Mouse (Mus musculus) liver, embryonic 15.5 days (tissue): Measurements from ENCODE around the gene Gm10226. TPM values are rescaled to one million over a fixed set of nuclear protein-coding genes. Genes with fewer than 3 reads are reported as not detected.
A peak's percentile ranks its signal among the peaks of the same experiment; 100 is the strongest.
"Not testable (repeated sequence)": the region's sequence is repeated elsewhere in the genome, so short reads cannot be mapped to it uniquely, and the experiment has no call there.

Experiments used
- ATAC-seq: fragments of 200-750 bp; cut with Nextera tagmentation; 2 replicates; pipeline ENCODE4 v1.8.0; 2017; ENCODE audit warnings: moderate number of reproducible peaks, mild to moderate bottlenecking, moderate library complexity; ENCODE audit not compliant: insufficient read depth
- H3K27ac ChIP-seq: fragments of 300-500 bp; sonication (generic); replicated peaks from 2 replicates; pipeline ENCODE4 v1.5.1; 2015; ENCODE audit warnings: mild to moderate bottlenecking, inconsistent platforms
- H3K27me3 ChIP-seq: fragments of 300-500 bp; sonication (generic); 2 replicates; pipeline ENCODE4 v1.6.1; 2015; ENCODE audit warnings: mild to moderate bottlenecking, inconsistent platforms
- H3K36me3 ChIP-seq: fragments of 300-500 bp; sonication (generic); replicated peaks from 2 replicates; pipeline ENCODE4 v1.6.1; 2015; ENCODE audit warnings: moderate library complexity, mild to moderate bottlenecking, inconsistent platforms
- H3K4me1 ChIP-seq: fragments of 300-500 bp; sonication (generic); replicated peaks from 2 replicates; pipeline ENCODE4 v1.6.1; 2015; ENCODE audit warnings: inconsistent platforms
- H3K4me2 ChIP-seq: fragments of 300-500 bp; sonication (generic); 2 replicates; pipeline ENCODE4 v1.6.1; 2015; ENCODE audit warnings: moderate library complexity, mild to moderate bottlenecking, inconsistent platforms
- H3K4me3 ChIP-seq: fragments of 300-500 bp; sonication (generic); replicated peaks from 2 replicates; pipeline ENCODE4 v1.5.1; 2015; ENCODE audit warnings: mild to moderate bottlenecking, inconsistent platforms
- H3K9ac ChIP-seq: fragments of 300-500 bp; sonication (generic); 2 replicates; pipeline ENCODE4 v1.6.1; 2015; ENCODE audit warnings: moderate library complexity, mild to moderate bottlenecking, inconsistent platforms
- H3K9me3 ChIP-seq: fragments of 300-500 bp; sonication (generic); replicated peaks from 2 replicates; pipeline ENCODE4 v1.6.1; 2016; ENCODE audit warnings: inconsistent platforms
- WGBS: fragments of 180-500 bp; shearing (Covaris S2); methylation state at CpG from one replicate; pipeline ENCODE4 v1.1.7; 2015; ENCODE audit warnings: mixed read lengths; ENCODE audit not compliant: insufficient replicate concordance; 5-methylcytosine and 5-hydroxymethylcytosine counted together
- polyA plus RNA-seq: library from polyadenylated mRNA; unstranded; fragments of >200 nt; fragmentation: Nextera tagmentation; extraction: Ambion mirVana; gene quantifications from 2 replicates; pipeline ENCODE4 v1.2.1, GENCODE M21; 2015

The Gm10226 gene
- polyA plus RNA-seq = 3.5 and 3.9 TPM in 2 replicates

- Histone ChIP-seq H3K4me2 (no peak within 1 kb of the TSS), H3K27ac (no peak within 1 kb of the TSS), H3K4me3 (no peak within 1 kb of the TSS), H3K9ac (no peak within 1 kb of the TSS), H3K9me3 (no peaks in the 10 kb centered on the region), H3K36me3 (peaks cover 26% of the 10 kb centered on the region), H3K27me3 (no peaks in the 10 kb centered on the region), H3K4me1 (0 out of 2 replicates have a peak, but pooled peaks cover 4% of the 10 kb centered on the region)
- WGBS = 76% methylated on average over 3 of the region's 3 CpGs
- no peak for ATAC-seq
These were observed at the start of gene Gm10226 for GRCm38 (mm10) chr17:21691560-21691959. Gene Gm10226 (plus strand): TSS chr17:21691860.

GRCm38 (mm10) chr17:21648791-21649190, 42.9 kb upstream of the Gm10226 start:
- 60% methylated on average over 3 of the region's 3 CpGs for WGBS
- H3K9ac ChIP-seq = no peak overlapping the region
- H3K27me3 ChIP-seq = no peaks in the 10 kb centered on the region
- no peak for ATAC-seq
- H3K36me3 ChIP-seq = no peaks in the 10 kb centered on the region
- H3K4me1 ChIP-seq = peaks cover 5% of the 10 kb centered on the region
- H3K9me3 ChIP-seq = no peaks in the 10 kb centered on the region
- H3K4me2 ChIP-seq = no peak overlapping the region
- H3K4me3 ChIP-seq = no peak overlapping the region
- no peak overlapping the region for H3K27ac ChIP-seq

- H3K9me3 ChIP-seq = no peaks in the 10 kb centered on the region
- peak overlapping the region; percentile 56 for H3K27ac ChIP-seq
- 19% methylated on average over 2 of the region's 2 CpGs for WGBS
- H3K27me3 ChIP-seq = no peaks in the 10 kb centered on the region
- H3K4me1 ChIP-seq = peaks cover 5% of the 10 kb centered on the region
- no peaks in the 10 kb centered on the region for H3K36me3 ChIP-seq
- H3K4me2 ChIP-seq = peak overlapping the region; percentile 60
- ATAC-seq = peak; percentile 56
- peak overlapping the region; percentile 48; the same call in 1 of the 2 replicates for H3K9ac ChIP-seq
- peak overlapping the region; percentile 64 for H3K4me3 ChIP-seq
These were observed 41.7 kb upstream of the Gm10226 start for GRCm38 (mm10) chr17:21649936-21650335.

- Histone ChIP-seq H3K9ac (peak within 1 kb of the TSS; percentile 48), H3K4me2 (peak within 1 kb of the TSS; percentile 60), H3K27ac (peak within 1 kb of the TSS; percentile 56), H3K4me3 (peak within 1 kb of the TSS; percentile 64)
- 0% methylated on average over 17 of the region's 17 CpGs for WGBS
- not testable (repeated sequence) for H3K4me1 ChIP-seq, H3K36me3 ChIP-seq, H3K9me3 ChIP-seq, H3K27me3 ChIP-seq
- peak; percentile 100 for ATAC-seq
These were observed 41.2 kb upstream of the Gm10226 start, which contains the start of gene Zfp983 for GRCm38 (mm10) chr17:21650364-21650907. Gene Zfp983 (plus strand): TSS chr17:21650624.

GRCm38 (mm10) chr17:21678826-21679225, 12.8 kb upstream of the Gm10226 start:
- H3K27me3 ChIP-seq, H3K9me3 ChIP-seq, H3K36me3 ChIP-seq: not testable (repeated sequence)
- peak overlapping the region; percentile 80 for H3K4me2 ChIP-seq
- H3K4me1 ChIP-seq = peaks cover 17% of the 10 kb centered on the region
- WGBS = 6% methylated on average over 1 of the region's 1 CpGs
- ATAC-seq = peak; percentile 34
- H3K9ac ChIP-seq = 0 out of 2 replicates have a peak overlapping the region, but pooled peaks have one; percentile 21
- peak overlapping the region; percentile 64 for H3K4me3 ChIP-seq
- peak overlapping the region; percentile 91 for H3K27ac ChIP-seq

GRCm38 (mm10) chr17:21679273-21680018, 12.2 kb upstream of the Gm10226 start:
- Histone ChIP-seq H3K27me3 (no peaks in the 10 kb centered on the region), H3K4me1 (peaks cover 17% of the 10 kb centered on the region), H3K4me3 (peak overlapping the region; percentile 64), H3K27ac (peak overlapping the region; percentile 91), H3K4me2 (peak overlapping the region; percentile 80), H3K9me3 (no peaks in the 10 kb centered on the region), H3K36me3 (peaks cover under 1% of the 10 kb centered on the region; the same call in 1 of the 2 replicates), H3K9ac (peak overlapping the region; percentile 59)
- peak; percentile 100 for ATAC-seq
- WGBS = 1% methylated on average over 9 of the region's 9 CpGs

- H3K36me3 ChIP-seq, H3K9me3 ChIP-seq, H3K27me3 ChIP-seq: not testable (repeated sequence)
- Histone ChIP-seq H3K9ac (peak overlapping the region; percentile 50), H3K4me1 (peaks cover 17% of the 10 kb centered on the region), H3K4me2 (peak overlapping the region; percentile 80), H3K4me3 (peak overlapping the region; percentile 64), H3K27ac (peak overlapping the region; percentile 91)
- ATAC-seq = peak; percentile 81
- 0% methylated on average over 10 of the region's 10 CpGs for whole genome bisulfite sequencing
These were observed 11.7 kb upstream of the Gm10226 start for GRCm38 (mm10) chr17:21680019-21680376.

- Histone ChIP-seq H3K27me3 (no peaks in the 10 kb centered on the region), H3K9ac (no peak overlapping the region), H3K4me2 (no peak overlapping the region), H3K4me1 (0 out of 2 replicates have a peak, but pooled peaks cover 4% of the 10 kb centered on the region), H3K9me3 (no peaks in the 10 kb centered on the region), H3K4me3 (no peak overlapping the region), H3K27ac (no peak overlapping the region), H3K36me3 (peaks cover 26% of the 10 kb centered on the region)
- no peak for ATAC-seq
- WGBS = 70% methylated on average over 3 of the region's 3 CpGs
These were observed 1.7 kb downstream of the Gm10226 start for GRCm38 (mm10) chr17:21693342-21693741.

GRCm38 (mm10) chr17:21696073-21696472, 4.4 kb downstream of the Gm10226 start:
- ATAC-seq = peak; percentile 54
- H3K27ac ChIP-seq = no peak overlapping the region
- H3K4me3 ChIP-seq = no peak overlapping the region
- no peaks in the 10 kb centered on the region for H3K27me3 ChIP-seq
- H3K36me3 ChIP-seq = peaks cover 7% of the 10 kb centered on the region
- no peak overlapping the region for H3K9ac ChIP-seq
- no peak overlapping the region for H3K4me2 ChIP-seq
- H3K9me3 ChIP-seq = no peaks in the 10 kb centered on the region
- H3K4me1 ChIP-seq = 0 out of 2 replicates have a peak, but pooled peaks cover 7% of the 10 kb centered on the region

- Histone ChIP-seq H3K9me3 (no peaks in the 10 kb centered on the region), H3K4me3 (peak overlapping the region; percentile 14; the same call in 1 of the 2 replicates), H3K36me3 (no peaks in the 10 kb centered on the region), H3K27me3 (no peaks in the 10 kb centered on the region), H3K9ac (peak overlapping the region; percentile 31; the same call in 1 of the 2 replicates), H3K4me1 (peaks cover 39% of the 10 kb centered on the region), H3K4me2 (peak overlapping the region; percentile 61), H3K27ac (peak overlapping the region; percentile 84)
- WGBS = 14% methylated on average over 5 of the region's 5 CpGs
- ATAC-seq = peak; percentile 97
These were observed 10.9 kb downstream of the Gm10226 start for GRCm38 (mm10) chr17:21702281-21703240.
